Mouse (Mus musculus) heart, postnatal 10 days (tissue): Measurements from ENCODE around the gene Prdm11. TPM values are rescaled to one million over a fixed set of nuclear protein-coding genes. Genes with fewer than 3 reads are reported as not detected.

Source experiments
- DNase-seq, 2 experiments: peaks; one replicate each; pipeline ENCODE4 v3.0.0; 2021
- intact Hi-C: fragments of 180-260 bp; cut with DNase I; formaldehyde crosslinking; loops from one replicate; pipeline ENCODE4 v1.15.1; 2025
- total RNA-seq, 2 experiments: library from RNA; stranded (reverse); gene quantifications; 2 replicates each; pipeline ENCODE4 v1.2.3; 2021

The Prdm11 gene
- total RNA-seq, 2 experiments from 2014 or later, result 20.9 to 21.8 TPM

DNA sequence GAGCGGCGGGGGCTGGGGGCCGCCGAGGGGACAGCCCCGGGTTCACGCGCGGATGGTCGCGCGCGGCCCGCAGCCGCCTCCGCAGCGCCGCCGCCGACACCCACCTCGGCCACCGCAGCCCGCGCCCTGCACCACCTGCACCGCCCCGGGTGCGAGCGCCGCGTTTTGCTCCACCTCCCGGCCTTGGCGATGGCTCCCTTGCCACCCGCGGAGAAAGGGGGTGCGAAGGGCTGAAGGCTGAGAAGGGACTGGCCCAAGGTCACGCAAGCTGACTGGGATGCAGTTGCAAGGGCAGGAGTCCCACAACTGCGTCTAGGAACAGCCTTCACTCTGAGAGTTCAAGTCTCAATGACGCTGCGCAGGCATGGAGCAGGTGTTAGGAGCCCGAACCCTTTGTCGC is 30.9 kb downstream of the Prdm11 start:
- peak; percentile 29 to 33 for DNase-seq

DNA sequence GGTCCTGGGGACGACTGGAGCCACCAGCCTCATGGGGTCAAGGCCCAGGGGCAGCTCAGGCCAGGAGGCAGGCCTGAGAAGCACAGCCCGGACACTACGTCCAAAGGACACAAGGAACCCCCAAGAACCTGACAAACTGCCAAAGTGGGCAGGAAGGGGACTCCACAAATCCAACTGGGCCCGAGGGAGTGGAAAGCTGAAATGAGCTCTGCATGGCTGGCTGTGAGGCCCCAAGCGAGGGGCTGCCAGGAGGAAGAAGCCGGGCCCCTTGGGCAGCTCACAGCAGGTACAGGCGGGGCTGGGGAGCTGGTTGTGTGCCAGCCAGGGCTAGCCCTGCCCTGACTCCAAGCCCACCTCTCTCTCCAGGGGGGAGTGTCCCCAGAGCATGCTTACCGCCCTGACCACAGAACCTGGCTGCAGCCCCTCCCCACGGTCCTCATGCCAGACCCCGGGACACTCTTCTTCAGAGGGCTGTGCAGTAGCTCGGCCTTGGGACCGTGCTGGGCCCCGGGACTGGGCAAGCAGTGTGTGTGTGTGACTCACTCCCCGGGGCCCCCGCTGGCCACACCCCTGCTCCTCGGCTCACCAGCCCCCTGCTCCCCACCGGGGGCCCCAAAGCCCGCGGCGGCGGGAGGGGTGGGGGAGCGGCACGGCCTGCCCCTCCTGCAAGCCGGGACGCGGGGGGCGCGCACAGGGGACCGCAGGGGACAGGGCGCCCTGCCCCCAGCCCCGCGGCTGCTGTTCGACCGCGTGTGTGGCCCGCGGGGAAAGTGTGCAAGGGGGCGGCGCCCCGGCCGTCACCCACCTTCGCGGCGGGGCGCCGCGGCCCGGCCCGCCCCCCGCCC is 31.7 kb downstream of the Prdm11 start:
- peak; percentile 41 to 42 for DNase-seq
- intact Hi-C loops, result no loop called here

More for the DNA sequence above, 30.9 kb downstream of the Prdm11 start:
- intact Hi-C loops, result no loop called here

DNA sequence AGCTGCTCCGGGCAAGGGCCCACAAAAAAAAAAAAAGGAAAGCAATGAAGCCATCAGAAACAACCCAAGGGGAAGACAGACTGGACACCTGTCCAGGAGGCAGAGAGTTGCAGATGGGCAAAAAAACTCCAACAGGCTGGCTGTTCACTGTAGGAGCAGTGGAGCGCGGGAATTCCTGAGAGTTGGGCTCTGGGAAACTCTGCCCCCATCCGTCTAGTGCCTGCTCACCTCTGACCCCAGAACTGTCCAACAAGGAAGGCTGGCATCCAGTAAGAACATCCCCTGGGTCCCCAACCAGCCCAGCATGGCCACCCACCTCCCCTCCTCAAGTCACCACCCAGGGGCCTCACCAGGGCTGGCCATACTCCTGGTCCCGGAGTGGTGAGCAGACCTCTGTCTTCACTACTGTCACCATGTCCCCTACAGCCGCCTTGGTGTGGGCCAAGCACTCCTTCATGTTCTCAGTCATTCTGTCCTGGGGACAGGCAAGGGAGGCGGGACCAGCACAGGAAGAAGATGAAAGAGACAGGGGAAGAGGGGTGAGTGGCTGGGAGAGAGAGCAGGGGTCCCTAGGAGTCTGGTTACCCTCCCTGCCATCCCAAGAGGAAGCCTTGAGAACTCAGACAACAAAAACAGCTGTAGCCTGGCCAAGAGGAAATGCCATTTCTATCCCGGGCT is 32.4 kb downstream of the Prdm11 start:
- intact Hi-C loops, result no loop called here
- DNase-seq, result no peak

DNA sequence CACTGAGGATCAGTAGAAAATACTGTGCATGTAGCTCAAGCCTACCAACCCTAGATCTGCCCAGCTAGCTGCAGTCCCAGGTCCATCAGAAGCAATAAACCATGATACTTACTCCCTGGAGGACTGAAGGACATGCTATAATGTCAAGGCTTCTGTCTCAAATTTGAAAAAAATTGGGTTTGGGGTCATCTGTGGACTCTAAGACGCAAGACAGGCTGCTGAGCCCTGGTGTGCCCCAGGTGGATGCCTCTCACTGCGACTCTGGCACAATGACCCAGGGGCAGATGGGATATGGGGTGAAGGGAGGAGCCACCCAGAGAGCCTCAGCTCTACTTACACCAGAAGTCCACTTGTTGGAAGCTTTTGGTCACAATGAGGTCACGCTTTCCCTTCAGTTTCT is 33.0 kb downstream of the Prdm11 start:
- intact Hi-C loops, result no loop called here
- DNase-seq, result no peak

DNA sequence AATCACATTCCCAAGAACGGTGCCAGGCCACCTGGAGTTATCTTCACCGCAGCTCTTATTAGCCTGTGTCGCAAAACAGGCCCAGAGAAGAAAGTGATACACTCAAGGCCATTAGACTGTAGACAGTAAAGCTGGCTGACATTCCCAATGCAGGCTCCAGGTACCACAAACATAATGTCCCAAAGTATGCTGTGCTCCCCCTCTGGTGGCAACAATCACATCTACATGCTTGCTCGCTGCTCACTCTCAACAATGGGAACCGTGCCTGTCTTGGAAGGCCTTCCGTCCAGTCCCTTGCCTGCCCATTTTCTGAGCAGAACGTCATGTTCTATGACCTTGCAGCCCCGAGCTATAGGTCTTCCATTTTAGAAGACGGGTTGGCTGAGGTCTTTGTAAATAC is 34.0 kb downstream of the Prdm11 start:
- no peak for DNase-seq
- intact Hi-C loops, result no loop called here

DNA sequence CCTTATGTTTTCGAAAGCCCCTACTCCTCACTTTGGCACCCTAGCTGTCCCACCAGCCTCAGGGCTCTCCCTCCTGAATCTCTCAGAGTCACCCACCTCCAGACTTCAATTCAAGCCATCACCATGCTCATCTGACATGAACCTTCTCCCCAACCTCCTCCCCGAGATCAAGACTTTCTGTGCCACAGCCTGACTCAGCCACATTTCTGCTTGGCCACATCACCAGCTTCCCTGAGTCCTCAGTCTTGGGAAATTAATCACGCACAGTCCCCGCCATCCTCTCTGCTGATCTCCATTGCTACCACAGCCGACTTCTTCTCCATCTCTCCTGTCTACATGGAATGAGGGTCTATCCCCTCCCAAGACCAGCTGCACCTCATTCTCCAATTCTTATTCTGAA is 34.5 kb downstream of the Prdm11 start:
- DNase-seq, result no peak
- intact Hi-C loops, result no loop called here

DNA sequence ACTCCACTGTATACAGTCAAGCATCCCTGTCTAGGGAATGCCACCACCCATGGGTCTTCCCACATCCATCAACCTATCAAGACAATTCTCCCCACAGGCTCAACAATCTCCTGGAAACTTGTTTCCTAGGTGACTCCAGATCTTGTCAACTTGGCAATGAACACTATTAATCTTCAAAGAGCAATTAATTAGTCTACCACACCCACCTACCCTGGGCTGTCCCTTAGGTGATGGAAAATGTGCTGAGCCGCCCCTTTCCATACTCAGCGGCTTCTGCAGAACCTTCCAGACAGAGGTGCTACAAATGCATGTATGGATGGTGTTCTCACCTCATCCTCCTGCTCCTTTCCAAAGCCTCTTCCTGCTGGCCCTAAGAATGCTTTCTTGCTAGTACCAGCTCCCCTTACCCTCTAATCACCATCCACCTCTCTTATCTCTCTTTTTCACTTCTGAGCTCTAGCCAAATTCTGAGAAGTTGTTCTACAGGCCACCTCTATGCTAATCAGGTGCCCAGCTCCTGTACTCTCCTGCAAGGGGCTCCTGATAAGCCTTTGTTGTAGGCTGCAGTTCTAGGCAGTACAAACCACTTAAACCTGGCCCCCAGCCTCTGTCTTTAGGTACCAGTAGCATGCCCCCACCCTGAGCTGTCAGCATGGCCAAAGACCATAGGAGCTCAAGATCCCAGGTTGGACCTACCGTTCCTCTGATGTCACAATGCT is 37.8 kb downstream of the Prdm11 start:
- intact Hi-C loops, result no loop called here
- no peak for DNase-seq

DNA sequence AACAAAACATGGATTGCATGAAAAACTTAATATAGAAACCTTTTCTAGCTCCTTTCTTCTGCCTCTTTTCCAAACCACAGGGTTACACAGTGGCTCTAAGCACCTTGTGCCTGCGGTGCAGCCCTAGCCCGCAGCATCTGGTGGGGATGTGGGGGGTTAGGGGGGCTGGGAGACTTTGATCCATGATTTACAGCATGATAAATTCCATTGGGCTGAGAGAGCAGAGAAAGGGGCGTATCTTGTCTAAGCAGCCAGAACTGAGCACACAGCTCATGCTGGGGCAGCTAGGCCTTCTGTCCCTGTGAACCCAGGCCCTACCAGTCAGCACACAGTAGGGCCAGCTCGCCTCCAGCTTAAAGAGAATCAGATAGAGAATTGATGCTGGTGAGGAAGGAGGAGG is 40.9 kb downstream of the Prdm11 start:
- no peak for DNase-seq
- intact Hi-C loops, result no loop called here

DNA sequence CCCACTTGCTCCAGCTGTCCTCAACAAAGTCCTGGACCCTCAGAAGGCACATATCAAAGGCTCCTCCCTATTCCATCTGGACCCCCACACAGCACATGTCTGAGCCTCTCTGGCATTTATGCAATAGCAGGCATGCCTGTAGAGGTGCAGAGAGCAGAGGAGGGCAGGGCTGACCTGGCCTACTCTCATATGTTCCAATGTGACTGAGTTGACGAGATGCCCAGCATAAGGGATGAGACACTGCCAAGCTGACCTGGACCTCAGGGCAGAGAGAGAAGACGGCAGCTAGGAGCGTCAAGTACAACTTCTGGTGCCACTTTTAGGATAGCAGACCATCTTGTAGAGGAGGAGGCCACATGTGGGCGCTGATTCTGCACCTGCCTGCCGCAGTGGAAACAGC is 54.0 kb downstream of the Prdm11 start:
- intact Hi-C loops, result no loop called here
- DNase-seq, result peak; percentile 36 to 63

DNA sequence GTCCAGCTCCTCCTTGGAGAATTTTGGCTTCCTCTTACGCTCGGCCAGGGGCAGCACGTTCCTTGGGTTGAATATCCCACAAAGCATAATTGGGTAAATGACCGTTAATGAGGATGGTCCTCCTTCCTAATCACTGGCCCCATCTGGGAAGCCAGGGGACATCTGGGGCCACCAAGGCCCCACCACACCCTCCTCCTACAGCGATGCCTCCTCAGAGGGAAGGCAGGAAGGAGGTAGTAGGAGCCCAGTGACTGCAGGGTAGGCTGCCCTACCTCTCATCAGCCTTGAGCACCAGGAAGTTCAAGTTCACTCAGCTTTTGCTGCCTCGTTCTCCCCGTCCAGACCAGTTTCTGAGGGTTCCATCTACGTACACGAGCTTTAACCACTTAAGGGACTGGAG is 56.4 kb downstream of the Prdm11 start:
- intact Hi-C loops, result loop anchor here (5.0 kb wide), 1 partner anchor 58 kb away; the partner anchor contains the start of gene Prdm11
- DNase-seq, result no peak

DNA sequence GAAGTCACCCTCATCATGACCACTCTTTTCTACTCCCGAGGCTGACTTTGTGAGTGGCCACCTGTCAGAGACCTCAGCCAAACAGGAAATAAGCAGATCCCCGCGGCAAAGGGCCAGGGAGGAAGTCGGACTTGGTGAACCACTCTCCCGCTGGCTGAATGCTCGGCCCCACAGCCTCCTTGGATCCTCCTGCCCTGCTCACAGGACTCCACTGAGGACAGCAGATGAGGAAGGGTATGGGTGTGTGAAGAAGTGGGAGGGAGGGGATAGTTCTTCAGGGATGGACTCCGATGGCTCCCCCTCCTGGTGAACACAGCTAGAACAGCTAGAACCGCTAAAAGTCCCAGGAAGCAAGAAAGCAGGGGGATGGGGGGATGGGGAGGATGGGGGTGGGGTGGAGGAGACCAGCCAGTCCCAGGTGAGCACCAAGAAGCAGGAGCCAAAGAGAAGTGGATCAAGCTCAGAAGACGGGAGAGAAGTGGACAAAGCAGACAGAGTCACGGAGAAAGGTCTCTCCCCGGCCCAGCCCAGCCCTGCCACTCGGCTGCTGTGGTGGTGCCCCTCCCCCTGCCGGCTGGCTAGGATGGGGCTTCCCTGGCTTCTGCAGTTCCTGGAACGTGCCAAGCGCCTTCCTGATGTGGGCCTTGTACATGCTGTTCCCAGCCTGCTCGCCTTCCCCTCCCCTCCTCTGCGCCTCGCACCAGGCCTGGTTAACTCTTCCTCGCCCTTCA is 57.9 kb downstream of the Prdm11 start:
- intact Hi-C loops, result loop anchor here (1.0 to 5.0 kb wide), 2 partner anchors 41 to 59 kb away; partner anchors contain the start of gene Prdm11
- peak; percentile 85 to 90 for DNase-seq

DNA sequence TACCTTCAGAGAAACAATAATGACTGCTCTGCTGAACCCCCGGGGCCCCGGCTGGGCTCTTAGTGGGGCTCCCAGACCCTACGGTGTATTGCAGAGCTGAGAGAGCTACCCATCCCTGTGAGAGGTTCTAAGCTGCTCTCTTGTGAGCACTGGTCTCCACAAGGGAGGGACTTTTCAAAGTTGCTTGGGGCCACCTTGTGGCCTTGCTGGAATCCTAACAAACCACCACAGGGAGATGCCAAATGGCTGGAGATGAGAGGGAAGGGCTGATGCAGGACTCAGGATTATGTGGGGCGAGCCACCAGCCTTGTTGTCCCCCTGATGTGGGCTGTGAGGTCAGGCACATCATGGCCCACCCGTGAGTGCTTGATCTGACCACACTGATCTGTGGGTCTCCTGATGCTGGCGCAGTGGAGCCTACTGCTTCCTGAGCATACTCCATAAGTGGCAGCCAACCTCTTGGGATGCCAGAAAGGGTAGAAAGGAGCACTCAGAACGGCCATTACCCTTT is 58.8 kb downstream of the Prdm11 start:
- DNase-seq, result peak in 1 of 2 experiments; percentile 20
- intact Hi-C loops, result loop anchor here (5.0 kb wide), 1 partner anchor 60 kb away; the partner anchor contains the start of gene Prdm11

DNA sequence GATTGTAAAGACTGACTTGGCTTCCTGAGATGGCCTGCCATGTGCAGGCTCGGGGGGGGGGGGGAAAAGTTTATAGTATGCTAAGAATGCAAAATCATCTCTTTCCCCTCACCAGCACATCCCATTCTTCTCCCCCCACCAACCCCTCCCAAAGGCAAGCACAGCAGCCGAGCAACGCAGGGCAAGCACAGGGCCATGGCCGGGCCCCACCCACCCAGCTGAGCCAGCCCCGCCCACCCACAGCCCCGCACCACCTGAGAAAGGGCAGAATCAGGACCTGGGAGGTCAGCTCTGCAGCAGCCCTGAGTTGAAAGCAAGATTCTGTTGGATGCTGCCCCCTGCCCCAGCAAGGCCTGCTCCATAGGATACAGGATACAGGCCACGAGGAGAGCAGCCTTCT is 60.4 kb downstream of the Prdm11 start:
- DNase-seq, result no peak
- intact Hi-C loops, result loop anchor here (5.0 kb wide), 1 partner anchor 62 kb away; the partner anchor contains the start of gene Prdm11

DNA sequence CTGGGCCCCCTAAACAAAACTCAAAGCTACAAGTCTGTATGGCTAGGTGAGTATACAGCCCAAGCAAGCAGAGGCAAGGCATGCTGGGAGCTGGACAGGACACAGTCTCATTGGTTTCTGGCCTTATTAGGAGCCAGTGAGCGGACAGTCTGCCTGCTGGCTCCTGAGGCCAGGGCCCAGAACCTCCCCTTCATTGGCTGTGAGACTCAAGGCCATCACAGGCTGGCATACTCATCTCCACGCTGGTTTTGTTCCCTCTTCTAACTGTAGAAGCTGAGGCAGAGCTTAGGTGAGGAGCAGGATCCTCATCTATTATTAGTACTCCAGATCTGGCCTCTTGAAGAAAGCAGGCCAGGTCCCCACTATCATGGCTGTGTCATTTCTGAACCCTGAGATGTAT is 60.8 kb downstream of the Prdm11 start:
- intact Hi-C loops, result loop anchor here (5.0 kb wide), 1 partner anchor 62 kb away; the partner anchor contains the start of gene Prdm11
- DNase-seq, result no peak

DNA sequence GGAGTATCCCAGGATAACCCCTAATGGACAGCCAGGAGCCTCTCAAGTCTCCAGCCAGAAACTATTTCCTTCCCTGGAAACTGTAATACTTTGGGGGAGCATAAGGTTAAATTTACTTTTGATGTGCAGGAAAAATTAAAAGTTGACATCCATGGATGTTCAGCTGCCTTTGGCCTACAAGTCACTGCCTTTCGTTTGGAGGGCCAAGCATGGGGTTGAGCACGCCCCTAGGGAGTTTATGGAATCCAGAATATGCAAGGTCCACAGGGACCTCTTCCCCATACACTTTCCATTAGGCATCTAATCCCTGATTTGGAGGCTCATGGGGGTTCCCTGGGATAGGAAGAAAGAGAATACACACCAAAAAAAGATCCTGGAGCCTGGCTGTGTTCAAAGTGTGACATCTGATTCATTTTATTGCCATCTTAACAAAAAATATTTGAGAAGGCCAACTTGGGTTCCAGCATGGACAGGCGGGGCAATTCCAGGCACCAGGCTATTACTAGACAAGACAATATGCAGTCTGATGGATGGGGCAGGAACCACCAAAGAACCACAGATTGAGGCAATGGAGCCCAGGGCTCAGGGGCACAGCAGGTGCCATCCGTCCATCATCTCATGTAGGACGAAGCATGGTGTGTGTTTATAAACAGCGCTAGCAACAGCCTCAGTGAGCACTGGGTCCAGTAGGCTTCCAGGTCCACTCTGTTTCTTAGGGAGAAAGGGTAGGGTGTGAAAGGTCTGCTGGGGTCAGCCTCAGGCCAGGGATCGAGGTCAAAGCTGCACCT is 61.5 kb downstream of the Prdm11 start:
- DNase-seq, result no peak
- intact Hi-C loops, result loop anchor here (5.0 kb wide), 1 partner anchor 63 kb away; the partner anchor contains the start of gene Prdm11

DNA sequence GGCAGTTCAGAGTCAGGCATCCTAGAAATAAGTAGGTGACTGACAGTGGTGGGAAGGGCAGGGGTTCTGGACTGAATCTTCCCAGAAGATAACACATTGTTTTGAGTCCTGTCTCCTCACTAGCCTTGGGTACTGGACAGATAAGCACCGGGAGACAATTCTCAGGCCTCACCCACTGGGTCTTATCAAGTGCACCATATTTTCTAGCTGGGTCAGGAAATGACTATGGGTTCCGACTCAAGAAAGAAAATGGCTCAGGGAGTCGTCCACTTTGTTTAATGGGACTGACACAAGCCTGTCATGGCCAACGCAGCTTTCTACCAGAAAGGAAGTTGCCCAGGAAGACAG is 62.7 kb downstream of the Prdm11 start:
- intact Hi-C loops, result no loop called here
- DNase-seq, result no peak

DNA sequence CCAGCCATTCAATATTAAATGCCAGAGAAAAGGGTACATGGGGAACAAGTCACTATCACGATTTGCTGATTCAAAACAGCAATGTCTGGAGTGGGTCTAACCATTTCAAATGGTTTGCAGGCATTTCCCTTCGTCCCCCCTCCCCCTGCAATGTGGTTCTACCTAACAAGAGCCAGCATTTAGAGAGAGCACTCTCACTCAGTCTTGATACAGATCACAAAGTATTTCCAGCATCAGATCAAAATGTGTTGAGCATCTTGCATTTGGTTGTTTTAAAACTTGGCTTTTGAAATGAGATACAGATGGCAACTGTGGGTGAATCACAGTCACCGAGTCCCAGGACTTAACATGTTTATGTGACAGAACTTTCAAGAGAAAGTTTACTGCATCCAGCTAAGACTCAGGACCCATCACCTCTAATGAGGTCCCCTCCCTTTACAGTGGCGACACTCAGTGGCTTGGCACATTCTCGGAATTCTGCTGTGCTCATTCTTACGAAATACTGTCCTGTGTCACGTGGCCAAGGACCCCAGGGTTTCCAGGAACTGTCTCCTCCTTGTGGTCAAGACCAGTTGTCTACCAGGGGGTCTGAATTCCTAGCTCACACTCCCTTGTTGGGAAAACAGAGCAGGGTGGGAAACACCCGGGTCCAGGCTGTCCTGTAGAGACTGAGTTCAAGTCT is 63.2 kb downstream of the Prdm11 start:
- DNase-seq, result no peak
- intact Hi-C loops, result no loop called here

DNA sequence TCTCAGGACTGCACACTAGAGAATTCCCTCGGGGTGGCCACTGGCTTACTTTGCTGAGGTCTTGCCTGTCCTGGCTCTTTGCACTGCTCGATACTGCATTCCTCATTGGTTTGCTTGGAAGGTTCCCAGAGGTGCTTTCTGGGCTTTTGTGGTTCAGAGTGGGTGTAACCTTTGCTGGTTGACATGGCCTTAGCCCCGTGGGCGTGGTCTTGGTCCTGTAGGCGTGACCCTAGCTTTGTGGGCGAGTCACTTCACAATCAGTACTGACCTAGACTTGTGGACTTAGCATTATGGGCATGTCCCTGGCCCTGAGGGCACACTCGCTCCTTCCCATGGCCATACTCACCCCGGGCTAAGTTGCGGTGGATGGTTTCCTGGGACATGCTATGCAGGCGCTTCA is 65.8 kb downstream of the Prdm11 start:
- intact Hi-C loops, result no loop called here
- DNase-seq, result no peak
